Mouse (Mus musculus): ENCODE data around the gene Carmil2.

DNA sequence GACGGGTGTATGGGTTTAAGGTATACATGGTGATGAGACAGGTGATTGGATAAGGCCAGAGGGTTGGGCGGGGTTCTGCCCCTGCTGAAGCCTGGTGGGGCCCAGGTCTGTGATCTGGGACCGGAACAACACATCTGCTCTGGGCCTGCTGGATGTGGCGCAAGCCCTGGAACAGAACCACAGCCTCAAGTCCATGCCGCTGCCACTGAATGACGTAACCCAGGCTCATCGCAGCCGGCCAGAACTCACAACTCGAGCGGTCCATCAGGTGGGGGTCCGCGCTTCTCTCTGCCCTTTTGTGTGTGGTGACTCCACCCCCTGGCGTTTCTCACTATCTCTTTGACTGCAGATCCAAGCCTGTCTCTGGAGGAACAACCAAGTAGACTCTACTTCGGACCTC lies 4.9 kb downstream of the Carmil2 start:
- no peak for TF ChIP-seq CTCF (IDR thresholded peaks at IDR 0.05; ENCODE audit: control insufficient read depth, insufficient read depth, insufficient replicate concordance, low read depth, low read length)
- TF ChIP-seq POLR2A (IDR thresholded peaks at IDR 0.05; ENCODE audit: control insufficient read depth, low read depth, low read length) = no peak
